Mouse (Mus musculus): ENCODE data around the gene Zfp526. TPM values are rescaled to one million over a fixed set of nuclear protein-coding genes. Genes with fewer than 3 reads are reported as not detected.

Zfp526 gene
- polyA plus RNA-seq, 1 experiment from 2014 or later = 1.2 TPM

DNA sequence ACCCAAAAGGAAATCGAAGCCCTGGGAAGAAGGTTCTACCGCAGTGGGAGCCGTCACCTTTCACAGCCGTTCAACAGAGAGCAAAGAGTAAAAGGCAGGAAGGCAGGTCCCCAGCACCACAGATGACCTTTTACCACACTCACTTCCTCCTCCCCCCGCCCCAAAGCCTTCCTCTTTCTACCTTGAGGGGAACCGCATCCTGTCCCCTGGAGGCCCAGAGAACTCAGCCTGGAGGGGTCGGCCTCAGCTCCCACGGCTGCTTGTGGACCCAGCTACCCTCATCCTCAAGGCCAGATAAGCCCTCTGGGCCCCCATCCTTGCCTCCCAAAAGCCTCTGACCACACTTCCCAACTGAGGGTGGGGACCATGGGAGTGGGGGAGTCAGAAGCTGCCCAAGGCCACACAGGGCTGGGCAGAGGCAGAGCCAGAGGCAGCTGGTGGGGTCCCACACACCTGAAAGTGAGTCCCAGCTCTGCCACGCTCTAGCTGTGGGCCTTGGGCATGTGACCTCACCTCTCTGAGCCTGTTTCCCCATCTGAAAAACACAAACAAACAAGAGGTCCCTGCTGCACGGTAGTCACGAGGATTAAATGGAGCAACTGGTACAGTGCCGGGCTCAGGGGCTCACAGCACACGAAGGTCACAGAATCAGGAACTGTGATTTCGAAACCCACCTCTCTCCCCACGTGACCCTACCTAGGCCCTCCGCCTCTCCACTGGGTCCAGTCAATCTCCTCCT is 15.7 kb upstream of the Zfp526 start:
- peak; percentile 78 for ATAC-seq
- H3K9ac ChIP-seq (replicated peaks) = peak overlapping the region; percentile 49
- peak; percentile 63 for DNase-seq

DNA sequence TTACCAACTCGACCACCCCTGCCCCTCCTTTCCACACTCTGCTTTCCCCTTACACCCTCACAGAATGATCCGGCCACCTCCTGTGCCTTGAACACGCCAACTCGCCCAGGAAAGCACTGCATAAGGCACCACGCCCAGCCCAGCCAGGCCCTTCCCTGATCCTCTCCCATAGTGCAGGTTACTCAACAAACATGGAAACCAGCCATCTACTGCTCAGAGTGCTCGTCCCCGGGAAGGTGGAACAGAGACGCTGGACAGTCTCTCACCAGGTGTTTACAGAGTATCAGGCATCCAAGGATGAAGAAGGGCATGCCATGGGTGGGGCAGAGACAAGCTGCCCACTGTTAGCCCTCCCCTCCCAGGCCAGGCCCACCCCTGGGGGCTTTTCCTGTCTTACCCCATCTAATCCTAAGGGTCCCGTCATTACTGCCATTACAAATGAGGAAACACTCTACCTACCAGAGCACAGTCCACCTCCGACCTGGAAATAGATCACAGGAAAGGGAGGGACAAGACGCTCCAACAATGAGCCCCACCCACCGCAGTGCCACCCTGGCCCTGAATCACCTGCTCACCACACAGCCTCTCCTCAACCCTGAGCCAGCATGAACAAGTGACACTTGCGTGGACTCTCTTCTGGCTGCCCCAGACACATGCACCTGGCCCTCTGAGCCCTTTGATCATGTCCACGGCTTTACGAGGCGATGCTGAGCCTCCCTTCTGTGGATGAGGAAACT is 15.0 kb upstream of the Zfp526 start:
- Histone ChIP-seq H3K4me2 (ENCODE audit: low read depth, low read length) (peak overlapping the region; percentile 61), H3K27me3 (ENCODE audit: insufficient read depth, low read length) (no peaks in the 10 kb centered on the region), H3K4me3 (ENCODE audit: low read depth, low read length) (no peak overlapping the region), H3K36me3 (replicated peaks; ENCODE audit: insufficient read depth, low read length) (peaks cover 93% of the 10 kb centered on the region), H3K9me3 (ENCODE audit: low read length) (no peaks in the 10 kb centered on the region), H3K9ac (replicated peaks) (peak overlapping the region; percentile 26; the same call in 1 of the 2 replicates), H3K27ac (ENCODE audit: low read depth) (peak overlapping the region; percentile 92), H3K4me1 (ENCODE audit: insufficient read depth) (peaks cover 43% of the 10 kb centered on the region)
- 72% methylated on average over 16 of the region's 16 CpGs for WGBS (ENCODE audit: insufficient replicate concordance)
- DNase-seq = no peak
- ATAC-seq = peak; percentile 51
- no peak for TF ChIP-seq EP300 (IDR thresholded peaks at IDR 0.05; ENCODE audit: low read depth)
- TF ChIP-seq CTCF (IDR thresholded peaks at IDR 0.05; ENCODE audit: low read depth) = no peak

More for the DNA sequence above, 15.7 kb upstream of the Zfp526 start:
- Histone ChIP-seq H3K27me3 (ENCODE audit: insufficient read depth, low read length) (no peaks in the 10 kb centered on the region), H3K9me3 (ENCODE audit: low read length) (no peaks in the 10 kb centered on the region), H3K27ac (ENCODE audit: low read depth) (peak overlapping the region; percentile 92), H3K4me2 (ENCODE audit: low read depth, low read length) (peak overlapping the region; percentile 61), H3K4me3 (ENCODE audit: low read depth, low read length) (peak overlapping the region; percentile 17; the same call in 1 of the 2 replicates), H3K36me3 (replicated peaks; ENCODE audit: insufficient read depth, low read length) (peaks cover 88% of the 10 kb centered on the region), H3K4me1 (ENCODE audit: insufficient read depth) (peaks cover 42% of the 10 kb centered on the region)
- 31% methylated on average over 16 of the region's 16 CpGs for WGBS (ENCODE audit: insufficient replicate concordance)
- TF ChIP-seq CTCF (IDR thresholded peaks at IDR 0.05; ENCODE audit: low read depth) (no peak), EP300 (IDR thresholded peaks at IDR 0.05; ENCODE audit: low read depth) (no peak)

DNA sequence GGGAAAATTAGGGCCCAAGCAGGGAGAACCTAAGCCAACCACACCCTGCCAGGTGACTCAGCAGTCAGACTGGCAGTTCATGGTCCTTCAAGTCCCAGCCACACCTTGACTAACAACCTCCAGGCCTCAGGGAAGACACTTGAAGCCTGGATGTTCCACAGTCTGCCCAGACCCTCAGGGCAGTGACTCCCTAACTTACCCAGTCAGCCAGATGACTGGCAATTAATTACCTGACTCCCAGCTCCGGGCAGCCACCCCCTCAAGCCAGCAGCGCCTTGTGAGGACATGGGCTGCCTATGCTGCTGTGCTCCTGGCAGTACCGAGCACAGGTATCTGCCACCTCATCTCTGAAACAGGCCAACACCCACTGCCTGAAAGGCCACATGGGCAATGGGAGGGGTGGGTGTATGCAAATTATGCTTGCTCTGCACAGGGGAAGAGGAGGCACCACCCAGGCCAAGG is 12.0 kb upstream of the Zfp526 start:
- peaks cover 89% of the 10 kb centered on the region for H3K36me3 ChIP-seq (replicated peaks; ENCODE audit: insufficient read depth, low read length)
- no peaks in the 10 kb centered on the region for H3K27me3 ChIP-seq (ENCODE audit: insufficient read depth, low read length)
- no peaks in the 10 kb centered on the region for H3K9me3 ChIP-seq (ENCODE audit: low read length)
- H3K27ac ChIP-seq (ENCODE audit: low read depth) = peak overlapping the region; percentile 78
- H3K9ac ChIP-seq (replicated peaks) = peak overlapping the region; percentile 51
- 49% methylated on average over 3 of the region's 3 CpGs for WGBS (ENCODE audit: insufficient replicate concordance)
- DNase-seq = peak; percentile 49
- no peak for TF ChIP-seq EP300 (IDR thresholded peaks at IDR 0.05; ENCODE audit: low read depth)
- TF ChIP-seq CTCF (IDR thresholded peaks at IDR 0.05; ENCODE audit: low read depth) = no peak
- peak overlapping the region; percentile 13 for H3K4me3 ChIP-seq (ENCODE audit: low read depth, low read length)
- H3K4me2 ChIP-seq (ENCODE audit: low read depth, low read length) = peak overlapping the region; percentile 62
- ATAC-seq = peak; percentile 53
- peaks cover 43% of the 10 kb centered on the region for H3K4me1 ChIP-seq (ENCODE audit: insufficient read depth)

DNA sequence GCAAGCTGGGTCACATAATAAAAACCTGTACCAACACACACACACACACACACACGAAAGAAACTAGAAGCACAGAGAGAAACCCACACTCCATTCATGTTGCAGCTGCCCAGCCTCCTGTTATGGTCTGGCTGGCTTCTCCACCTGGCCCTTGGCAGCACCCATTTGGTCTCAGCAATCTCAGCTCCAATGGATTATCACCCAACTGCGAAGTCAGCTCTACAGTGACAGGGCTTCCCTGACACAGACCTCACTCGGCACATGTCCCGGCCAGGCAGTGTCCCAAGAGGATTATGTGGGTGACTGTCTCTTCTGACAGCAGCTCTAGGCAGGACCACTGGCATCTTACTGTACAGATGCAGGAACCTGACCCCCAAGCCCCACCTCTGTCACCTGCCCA is 10.7 kb upstream of the Zfp526 start:
- Histone ChIP-seq H3K4me2 (ENCODE audit: low read depth, low read length) (peak overlapping the region; percentile 62), H3K4me3 (ENCODE audit: low read depth, low read length) (no peak overlapping the region), H3K27me3 (ENCODE audit: insufficient read depth, low read length) (no peaks in the 10 kb centered on the region), H3K27ac (ENCODE audit: low read depth) (no peak overlapping the region), H3K4me1 (ENCODE audit: insufficient read depth) (peaks cover 31% of the 10 kb centered on the region), H3K36me3 (replicated peaks; ENCODE audit: insufficient read depth, low read length) (peaks cover 92% of the 10 kb centered on the region), H3K9ac (replicated peaks) (no peak overlapping the region), H3K9me3 (ENCODE audit: low read length) (no peaks in the 10 kb centered on the region)
- WGBS (ENCODE audit: insufficient replicate concordance) = 87% methylated on average over 4 of the region's 4 CpGs
- ATAC-seq (no peak), DNase-seq (no peak)
- TF ChIP-seq CTCF (IDR thresholded peaks at IDR 0.05; ENCODE audit: low read depth) (no peak), EP300 (IDR thresholded peaks at IDR 0.05; ENCODE audit: low read depth) (no peak)

DNA sequence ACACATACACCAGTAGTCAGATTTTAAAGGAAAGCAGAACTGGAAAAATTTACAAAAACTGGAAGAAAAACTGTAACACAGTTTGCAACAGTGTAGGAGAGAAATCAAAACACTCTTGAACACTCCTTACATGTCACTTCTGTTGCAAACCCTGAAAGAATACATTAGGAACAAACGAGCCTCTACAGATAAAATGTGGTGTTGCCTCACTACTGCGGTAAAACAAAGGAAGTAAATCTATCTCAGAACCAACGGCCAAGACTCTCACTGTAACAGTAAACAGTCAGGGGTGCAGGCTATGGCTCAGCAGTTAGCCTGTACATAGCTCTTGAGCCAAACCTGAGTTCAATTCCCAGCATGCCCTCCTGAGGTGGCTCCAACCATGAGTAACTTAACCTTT is 8.1 kb upstream of the Zfp526 start:
- H3K9me3 ChIP-seq (ENCODE audit: low read length) = no peaks in the 10 kb centered on the region
- no peak for DNase-seq
- 26% methylated on average over 3 of the region's 3 CpGs for WGBS (ENCODE audit: insufficient replicate concordance)
- H3K27ac ChIP-seq (ENCODE audit: low read depth) = peak overlapping the region; percentile 57; the same call in 1 of the 2 replicates
- no peak overlapping the region for H3K9ac ChIP-seq (replicated peaks)
- no peaks in the 10 kb centered on the region for H3K27me3 ChIP-seq (ENCODE audit: insufficient read depth, low read length)
- TF ChIP-seq CTCF (IDR thresholded peaks at IDR 0.05; ENCODE audit: low read depth) (no peak), EP300 (IDR thresholded peaks at IDR 0.05; ENCODE audit: low read depth) (peak; percentile 40; the same call in 1 of the 2 replicates)
- ATAC-seq = no peak
- H3K36me3 ChIP-seq (replicated peaks; ENCODE audit: insufficient read depth, low read length) = peaks cover 89% of the 10 kb centered on the region
- no peak overlapping the region for H3K4me3 ChIP-seq (ENCODE audit: low read depth, low read length)
- peaks cover 30% of the 10 kb centered on the region for H3K4me1 ChIP-seq (ENCODE audit: insufficient read depth)
- H3K4me2 ChIP-seq (ENCODE audit: low read depth, low read length) = peak overlapping the region; percentile 26; the same call in 1 of the 2 replicates

DNA sequence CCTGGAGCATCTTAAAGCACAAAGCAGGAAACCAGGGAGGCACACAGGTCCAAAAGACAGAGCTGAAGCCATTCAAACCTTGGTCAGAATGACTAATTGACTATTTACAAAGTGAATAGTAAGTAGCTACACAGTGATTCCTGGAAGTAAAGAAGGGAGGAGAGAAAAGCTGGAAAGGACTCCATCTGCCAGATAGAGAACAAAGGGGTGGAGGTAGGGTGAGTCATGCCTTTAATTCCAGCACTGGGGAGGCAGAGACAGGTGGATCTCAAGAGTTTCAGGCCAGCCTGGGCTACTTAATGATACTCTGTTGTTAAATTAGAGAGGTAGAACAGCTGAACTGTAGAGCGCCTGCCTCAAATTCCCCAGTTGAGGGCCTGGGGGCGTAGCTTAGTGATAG is 7.1 kb upstream of the Zfp526 start:
- no peak overlapping the region for H3K4me2 ChIP-seq (ENCODE audit: low read depth, low read length)
- H3K4me1 ChIP-seq (ENCODE audit: insufficient read depth) = peaks cover 23% of the 10 kb centered on the region
- H3K9ac ChIP-seq (replicated peaks) = no peak overlapping the region
- H3K36me3 ChIP-seq (replicated peaks; ENCODE audit: insufficient read depth, low read length) = peaks cover 78% of the 10 kb centered on the region
- H3K9me3 ChIP-seq (ENCODE audit: low read length) = no peaks in the 10 kb centered on the region
- H3K27ac ChIP-seq (ENCODE audit: low read depth) = no peak overlapping the region
- TF ChIP-seq EP300 (IDR thresholded peaks at IDR 0.05; ENCODE audit: low read depth) (no peak), CTCF (IDR thresholded peaks at IDR 0.05; ENCODE audit: low read depth) (no peak)
- no peak for ATAC-seq
- H3K4me3 ChIP-seq (ENCODE audit: low read depth, low read length) = no peak overlapping the region
- DNase-seq = no peak
- no peaks in the 10 kb centered on the region for H3K27me3 ChIP-seq (ENCODE audit: insufficient read depth, low read length)
- WGBS (ENCODE audit: insufficient replicate concordance) = 98% methylated on average over 2 of the region's 2 CpGs

All from liver, postnatal 0 days (tissue).